Mouse (Mus musculus) myocyte (in vitro differentiated cells): Measurements from ENCODE around the gene Zbtb42. TPM values are rescaled to one million over a fixed set of nuclear protein-coding genes. Genes with fewer than 3 reads are reported as not detected.

Experiments used
- H3K27me3 ChIP-seq: one replicate; pipeline ENCODE4 v1.6.1; 2011; ENCODE audit not compliant: control insufficient read depth, insufficient read depth, insufficient read length
- H3K36me3 ChIP-seq: one replicate; pipeline ENCODE4 v1.6.1; 2011; ENCODE audit not compliant: control insufficient read depth, insufficient read depth
- H3K4me2 ChIP-seq: one replicate; pipeline ENCODE4 v1.6.1; 2011; ENCODE audit warnings: low read depth, control low read depth
- H3K4me3 ChIP-seq: one replicate; pipeline ENCODE4 v1.5.1; 2011; ENCODE audit warnings: mild to moderate bottlenecking, control low read depth, moderate library complexity
- H3K79me2 ChIP-seq: one replicate; pipeline ENCODE4 v1.6.1; 2011; ENCODE audit not compliant: control insufficient read depth, insufficient read depth
- H3ac ChIP-seq: one replicate; pipeline ENCODE4 v1.6.1; 2011; ENCODE audit not compliant: control insufficient read depth, insufficient read length
- CEBPB ChIP-seq: IDR thresholded peaks from 2 replicates; pipeline ENCODE4 v1.6.1; 2011; ENCODE audit warnings: mild to moderate bottlenecking, moderate library complexity; ENCODE audit not compliant: poor library complexity, insufficient read depth, severe bottlenecking
- E2F4 ChIP-seq: IDR thresholded peaks from one replicate; pipeline ENCODE4 v1.6.1; 2011; ENCODE audit warnings: mild to moderate bottlenecking, control low read depth, moderate library complexity; ENCODE audit not compliant: insufficient read depth
- MAX ChIP-seq: IDR thresholded peaks from one replicate; pipeline ENCODE4 v1.6.1; 2011; ENCODE audit warnings: low read depth, mild to moderate bottlenecking, control low read depth
- MYOD1 ChIP-seq, 3 experiments: IDR thresholded peaks; one replicate each; pipeline ENCODE4 v1.6.1; 2011; ENCODE audit warnings: control low read depth in 2 of 3, low read depth in 2 of 3, mild to moderate bottlenecking in 2 of 3, moderate library complexity in 1 of 3; ENCODE audit not compliant: insufficient read length in 2 of 3, control insufficient read depth in 1 of 3
- MYOG ChIP-seq, 3 experiments: IDR thresholded peaks; one replicate each; pipeline ENCODE4 v1.6.1; 2011; ENCODE audit warnings: control low read depth in 2 of 3, low read depth in 2 of 3, mild to moderate bottlenecking in 2 of 3; ENCODE audit not compliant: insufficient read length in 2 of 3, control insufficient read depth in 1 of 3, insufficient read depth in 1 of 3
- POLR2A ChIP-seq: IDR thresholded peaks from one replicate; pipeline ENCODE4 v1.6.1; 2011; ENCODE audit warnings: low read depth, mild to moderate bottlenecking, control low read depth, moderate library complexity; ENCODE audit not compliant: insufficient read length
- POLR2AphosphoS2 ChIP-seq: IDR thresholded peaks from one replicate; pipeline ENCODE4 v1.6.1; 2011; ENCODE audit warnings: low read depth, control low read depth; ENCODE audit not compliant: insufficient read length
- REST ChIP-seq: IDR thresholded peaks from one replicate; pipeline ENCODE4 v1.6.1; 2011; ENCODE audit warnings: mild to moderate bottlenecking, control low read depth, moderate library complexity; ENCODE audit not compliant: insufficient read depth, insufficient read length
- SRF ChIP-seq: IDR thresholded peaks from one replicate; pipeline ENCODE4 v1.6.1; 2011; ENCODE audit warnings: low read depth; ENCODE audit not compliant: control insufficient read depth, insufficient read length
- TCF12 ChIP-seq: IDR thresholded peaks from one replicate; pipeline ENCODE4 v1.6.1; 2011; ENCODE audit warnings: mild to moderate bottlenecking, control low read depth; ENCODE audit not compliant: poor library complexity, insufficient read depth, severe bottlenecking
- TCF3 ChIP-seq: IDR thresholded peaks from one replicate; pipeline ENCODE4 v1.6.1; 2011; ENCODE audit warnings: low read depth, control low read depth; ENCODE audit not compliant: insufficient read length
- USF1 ChIP-seq: IDR thresholded peaks from one replicate; pipeline ENCODE4 v1.6.1; 2011; ENCODE audit warnings: low read depth, mild to moderate bottlenecking, control low read depth, moderate library complexity
- polyA plus RNA-seq: library from polyadenylated mRNA; unstranded; fragments of >200 nt; fragmentation: generic; extraction: Trizol; gene quantifications from one replicate; pipeline ENCODE4 v1.2.1, GENCODE M21; 2012; ENCODE audit warnings: missing spikeins

The Zbtb42 gene
- polyA plus RNA-seq, 1 experiment, result 4.4 TPM

DNA sequence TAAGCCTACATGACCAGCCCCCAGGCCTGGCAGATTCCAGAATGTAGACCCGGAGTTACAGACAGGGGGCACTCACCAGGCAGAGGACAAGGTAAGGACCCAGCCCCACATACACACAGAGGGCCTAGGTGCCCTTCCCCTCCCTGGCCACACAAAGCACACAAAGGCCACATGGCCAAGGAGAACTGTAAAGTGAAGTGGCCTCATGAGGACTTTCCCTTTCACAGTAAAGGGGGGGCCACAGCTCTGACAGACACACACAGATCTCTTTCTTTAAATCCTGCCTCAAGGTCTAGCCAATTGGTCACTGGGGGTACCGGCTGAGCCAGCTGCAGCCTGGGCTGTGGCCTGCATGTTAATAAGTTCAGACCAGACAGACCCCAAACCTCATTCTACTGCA is 14.5 kb upstream of the Zbtb42 start:
- H3K27me3 ChIP-seq, result no peaks in the 10 kb centered on the region
- no peak overlapping the region for H3K4me2 ChIP-seq
- TF ChIP-seq USF1 (no peak), SRF (no peak), MYOD1 (IDR thresholded peaks at IDR 0.05; ENCODE audit: control insufficient read depth in 1 of 3, insufficient read length in 2 of 3, low read depth in 2 of 3) (no peak), E2F4 (no peak), REST (no peak), POLR2AphosphoS2 (no peak), POLR2A (no peak), TCF3 (no peak), TCF12 (no peak), CEBPB (no peak), MYOG (IDR thresholded peaks at IDR 0.05; ENCODE audit: control insufficient read depth in 1 of 3, insufficient read depth in 1 of 3, insufficient read length in 2 of 3, low read depth in 2 of 3) (no peak), MAX (no peak)

DNA sequence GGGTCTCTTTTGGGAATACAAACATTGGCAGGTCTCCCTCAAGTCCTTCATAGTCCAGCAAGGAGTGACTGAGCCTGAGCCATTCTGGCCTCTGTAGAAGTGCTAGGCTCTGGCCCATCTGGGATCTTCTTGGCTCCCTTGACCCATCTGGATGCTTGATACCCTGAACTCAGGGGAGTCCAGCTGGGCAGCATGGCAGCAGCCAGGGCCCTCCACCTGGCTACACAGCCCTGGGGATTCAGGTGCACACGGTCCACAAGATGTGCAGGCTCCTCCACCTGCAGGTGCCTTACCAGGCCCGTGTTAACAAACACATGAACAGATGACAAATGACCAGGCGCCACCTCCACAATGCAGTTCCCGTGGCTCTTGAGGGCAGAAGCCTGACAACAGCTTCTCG is 14.0 kb upstream of the Zbtb42 start:
- H3K4me3 ChIP-seq, result no peak overlapping the region

More for the DNA sequence above, 14.5 kb upstream of the Zbtb42 start:
- no peak overlapping the region for H3K4me3 ChIP-seq
- H3K79me2 ChIP-seq, result peaks cover 35% of the 10 kb centered on the region
- no peak overlapping the region for H3ac ChIP-seq
- peaks cover 22% of the 10 kb centered on the region for H3K36me3 ChIP-seq

DNA sequence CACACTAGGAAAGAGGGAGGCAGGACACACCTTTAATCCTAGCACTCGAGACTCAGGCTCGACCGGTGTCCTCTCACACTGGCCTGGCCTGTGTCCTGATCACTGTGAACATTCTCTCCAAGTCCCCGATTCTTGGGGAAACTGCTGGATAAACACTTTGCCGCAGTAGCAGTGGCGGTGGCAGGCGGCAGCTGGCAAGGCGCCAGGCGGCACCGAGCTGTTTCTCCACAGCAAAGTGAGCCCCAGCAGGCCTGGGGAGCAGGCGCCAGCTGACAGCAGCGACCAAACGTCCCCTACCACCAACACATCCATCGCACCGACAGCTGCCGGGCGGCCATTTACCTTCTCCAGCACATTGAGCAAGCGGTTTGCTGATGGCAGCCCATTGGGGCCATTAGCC is 13.2 kb upstream of the Zbtb42 start:
- peaks cover 15% of the 10 kb centered on the region for H3K36me3 ChIP-seq
- H3K4me3 ChIP-seq, result no peak overlapping the region
- H3ac ChIP-seq, result no peak overlapping the region
- peaks cover 48% of the 10 kb centered on the region for H3K79me2 ChIP-seq
- no peak for TF ChIP-seq POLR2A
- TF ChIP-seq MYOG (IDR thresholded peaks at IDR 0.05; ENCODE audit: control insufficient read depth in 1 of 3, insufficient read depth in 1 of 3, insufficient read length in 2 of 3, low read depth in 2 of 3), result no peak
- TF ChIP-seq E2F4, result no peak
- no peak for TF ChIP-seq MYOD1 (IDR thresholded peaks at IDR 0.05; ENCODE audit: control insufficient read depth in 1 of 3, insufficient read length in 2 of 3, low read depth in 2 of 3)
- TF ChIP-seq TCF12, result no peak
- TF ChIP-seq POLR2AphosphoS2, result no peak
- TF ChIP-seq USF1, result no peak
- TF ChIP-seq TCF3, result no peak
- TF ChIP-seq MAX, result no peak
- no peak for TF ChIP-seq CEBPB
- TF ChIP-seq SRF, result no peak
- TF ChIP-seq REST, result no peak
- H3K4me2 ChIP-seq, result no peak overlapping the region
- no peaks in the 10 kb centered on the region for H3K27me3 ChIP-seq

More for the DNA sequence above, 14.0 kb upstream of the Zbtb42 start:
- H3K36me3 ChIP-seq, result peaks cover 22% of the 10 kb centered on the region
- H3K4me2 ChIP-seq, result no peak overlapping the region
- H3K79me2 ChIP-seq, result peaks cover 40% of the 10 kb centered on the region
- H3K27me3 ChIP-seq, result no peaks in the 10 kb centered on the region
- no peak overlapping the region for H3ac ChIP-seq
- TF ChIP-seq MAX (no peak), REST (no peak), SRF (no peak)

DNA sequence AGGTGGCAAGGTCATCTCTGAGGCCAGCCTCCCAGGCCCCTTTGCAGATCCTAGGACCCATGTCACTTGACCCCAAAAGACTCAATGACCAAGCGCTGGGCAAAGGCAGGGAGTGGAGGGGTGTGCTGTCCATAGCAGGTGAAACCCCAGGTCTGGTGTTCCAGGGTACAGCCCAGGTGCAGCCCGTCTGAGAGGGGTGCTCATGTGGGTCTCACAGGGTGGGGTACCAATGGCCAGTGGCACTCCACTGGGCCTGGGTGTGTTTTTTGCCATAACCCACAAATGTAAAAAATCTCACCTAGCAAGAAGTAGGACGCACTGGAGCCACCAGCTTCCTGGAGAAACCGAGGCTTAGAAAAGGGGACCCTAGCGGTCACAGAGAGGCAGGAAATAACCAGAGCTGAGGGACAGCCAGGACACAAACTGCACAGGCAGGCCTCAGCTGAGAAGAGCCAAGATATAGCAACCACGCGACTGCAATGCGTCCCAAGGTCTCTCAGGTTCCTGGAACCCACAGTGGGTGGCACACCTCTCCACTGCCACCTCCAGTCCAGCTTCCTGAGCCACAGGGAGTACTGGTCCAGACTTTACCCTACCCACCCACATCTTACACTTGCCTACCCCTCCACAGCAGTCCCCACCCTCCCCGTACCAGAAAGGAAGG is 12.6 kb upstream of the Zbtb42 start:
- Histone ChIP-seq H3K4me3 (no peak overlapping the region), H3K79me2 (peaks cover 52% of the 10 kb centered on the region), H3ac (no peak overlapping the region), H3K4me2 (no peak overlapping the region), H3K36me3 (peaks cover 17% of the 10 kb centered on the region), H3K27me3 (no peaks in the 10 kb centered on the region)
- TF ChIP-seq POLR2AphosphoS2 (no peak), TCF12 (no peak), MYOD1 (IDR thresholded peaks at IDR 0.05; ENCODE audit: control insufficient read depth in 1 of 3, insufficient read length in 2 of 3, low read depth in 2 of 3) (no peak), USF1 (no peak), SRF (no peak), CEBPB (no peak), REST (no peak), E2F4 (no peak), TCF3 (no peak), MYOG (IDR thresholded peaks at IDR 0.05; ENCODE audit: control insufficient read depth in 1 of 3, insufficient read depth in 1 of 3, insufficient read length in 2 of 3, low read depth in 2 of 3) (no peak), MAX (no peak), POLR2A (no peak)

DNA sequence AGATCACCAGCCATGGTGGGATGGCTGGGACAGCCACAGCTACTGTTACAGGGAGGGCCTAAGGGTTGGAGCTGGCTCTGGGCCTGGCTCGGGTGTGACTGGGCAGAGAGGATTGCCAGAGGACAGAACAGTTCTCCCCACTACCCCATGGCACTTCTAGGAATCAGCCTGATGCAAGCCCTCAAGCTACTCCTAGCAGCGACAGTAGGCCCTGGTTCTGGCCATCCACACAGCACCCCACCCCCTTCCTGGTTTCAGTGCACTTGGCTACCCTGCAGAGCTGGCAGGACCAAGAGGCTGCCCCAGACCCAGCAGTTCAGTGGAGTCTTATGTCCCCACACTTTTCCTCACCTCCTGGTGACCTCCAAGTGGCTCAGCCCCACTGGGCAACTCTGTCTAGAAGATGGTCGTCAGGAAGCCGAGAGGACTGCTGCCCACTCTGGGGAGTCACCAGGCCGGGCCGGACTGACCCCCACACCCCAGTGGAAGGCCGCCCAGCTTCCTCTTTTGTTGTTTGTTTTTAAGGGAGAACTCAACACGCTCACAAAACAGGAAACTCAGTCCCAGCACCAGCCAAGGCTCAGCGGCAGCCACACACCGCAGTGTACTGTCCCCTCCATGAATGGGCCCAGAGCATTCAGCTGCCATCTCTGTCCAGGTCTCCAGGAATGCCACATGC is 10.9 kb upstream of the Zbtb42 start:
- Histone ChIP-seq H3K79me2 (peaks cover 70% of the 10 kb centered on the region), H3K36me3 (peaks cover 17% of the 10 kb centered on the region), H3K27me3 (no peaks in the 10 kb centered on the region), H3K4me3 (no peak overlapping the region), H3ac (no peak overlapping the region), H3K4me2 (no peak overlapping the region)
- TF ChIP-seq MYOG (IDR thresholded peaks at IDR 0.05; ENCODE audit: control insufficient read depth in 1 of 3, insufficient read depth in 1 of 3, insufficient read length in 2 of 3, low read depth in 2 of 3) (peak in 1 of 3 experiments; percentile 24), POLR2AphosphoS2 (peak; percentile 6), USF1 (no peak)
